Mouse (Mus musculus) embryonic fibroblast, embryonic 13.5 days (primary cell): ENCODE measurements around the gene Myo1c. TPM values are rescaled to one million over a fixed set of nuclear protein-coding genes. Genes with fewer than 3 reads are reported as not detected.

Experiments
- H3K27ac ChIP-seq: 2 replicates; pipeline ENCODE4 v1.5.1; 2012; ENCODE audit warnings: low read length, control low read depth, inconsistent platforms; ENCODE audit not compliant: insufficient read depth
- H3K4me1 ChIP-seq: 2 replicates; pipeline ENCODE4 v1.6.1; 2011; ENCODE audit warnings: low read length; ENCODE audit not compliant: control insufficient read depth, insufficient read depth
- H3K4me3 ChIP-seq: 2 replicates; pipeline ENCODE4 v1.5.1; 2011; ENCODE audit warnings: mild to moderate bottlenecking, control low read depth, low read length; ENCODE audit not compliant: insufficient read depth
- CTCF ChIP-seq: IDR thresholded peaks from 2 replicates; pipeline ENCODE4 v1.5.1; 2011; ENCODE audit warnings: mild to moderate bottlenecking, control low read depth, low read length, moderate library complexity, borderline replicate concordance; ENCODE audit not compliant: insufficient read depth
- POLR2A ChIP-seq: IDR thresholded peaks from 2 replicates; pipeline ENCODE4 v1.6.1; 2011; ENCODE audit warnings: low read depth, mild to moderate bottlenecking, control low read depth, low read length, moderate library complexity
- polyA plus RNA-seq: library from polyadenylated mRNA; stranded (reverse); fragments of >200 nt; gene quantifications from 2 replicates; pipeline ENCODE4 v1.2.4, GENCODE M21; 2011; ENCODE audit warnings: low read depth; ENCODE audit not compliant: missing spikeins, insufficient read length

Gene Myo1c
- polyA plus RNA-seq, 1 experiment, result 169 TPM

GRCm38 (mm10) chr11:75662131-75662530 lies 11.8 kb downstream of the Myo1c start:
- H3K4me1 ChIP-seq, result peaks cover 3% of the 10 kb centered on the region
- TF ChIP-seq CTCF, result no peak
- TF ChIP-seq POLR2A, result no peak
- no peak overlapping the region for H3K4me3 ChIP-seq

GRCm38 (mm10) chr11:75666296-75666695 lies 16.0 kb downstream of the Myo1c start:
- TF ChIP-seq POLR2A (no peak), CTCF (no peak)
- Histone ChIP-seq H3K27ac (no peak overlapping the region), H3K4me3 (no peak overlapping the region), H3K4me1 (no peaks in the 10 kb centered on the region)

More at GRCm38 (mm10) chr11:75662131-75662530, 11.8 kb downstream of the Myo1c start:
- H3K27ac ChIP-seq, result no peak overlapping the region

- TF ChIP-seq POLR2A, result no peak
- no peak for TF ChIP-seq CTCF
- Histone ChIP-seq H3K4me1 (no peaks in the 10 kb centered on the region), H3K4me3 (no peak overlapping the region), H3K27ac (no peak overlapping the region)
Measured at GRCm38 (mm10) chr11:75668621-75669020, 18.3 kb downstream of the Myo1c start.

- Histone ChIP-seq H3K4me1 (no peaks in the 10 kb centered on the region), H3K27ac (no peak overlapping the region), H3K4me3 (no peak overlapping the region)
- TF ChIP-seq CTCF, result no peak
- no peak for TF ChIP-seq POLR2A
Measured at GRCm38 (mm10) chr11:75669176-75669852, 19.0 kb downstream of the Myo1c start.

GRCm38 (mm10) chr11:75669853-75670200 lies 19.5 kb downstream of the Myo1c start:
- no peak for TF ChIP-seq POLR2A
- TF ChIP-seq CTCF, result no peak

GRCm38 (mm10) chr11:75671426-75672180 lies 21.3 kb downstream of the Myo1c start:
- H3K27ac ChIP-seq, result no peak overlapping the region
- H3K4me1 ChIP-seq, result no peaks in the 10 kb centered on the region
- TF ChIP-seq POLR2A, result no peak
- no peak for TF ChIP-seq CTCF
- H3K4me3 ChIP-seq, result no peak overlapping the region

More at GRCm38 (mm10) chr11:75669853-75670200, 19.5 kb downstream of the Myo1c start:
- Histone ChIP-seq H3K4me1 (no peaks in the 10 kb centered on the region), H3K4me3 (no peak overlapping the region), H3K27ac (no peak overlapping the region)

GRCm38 (mm10) chr11:75673411-75673810 lies 23.1 kb downstream of the Myo1c start:
- TF ChIP-seq POLR2A (no peak), CTCF (no peak)
- Histone ChIP-seq H3K27ac (no peak overlapping the region), H3K4me1 (peaks cover 8% of the 10 kb centered on the region), H3K4me3 (no peak overlapping the region)

GRCm38 (mm10) chr11:75674875-75675274 lies 24.6 kb downstream of the Myo1c start:
- Histone ChIP-seq H3K4me1 (peaks cover 11% of the 10 kb centered on the region), H3K27ac (no peak overlapping the region), H3K4me3 (no peak overlapping the region)
- TF ChIP-seq CTCF (no peak), POLR2A (0 out of 2 replicates have a peak, but pooled peaks have one; percentile 24)

GRCm38 (mm10) chr11:75677881-75678746 lies 27.8 kb downstream of the Myo1c start:
- peaks cover 14% of the 10 kb centered on the region for H3K4me1 ChIP-seq
- peak overlapping the region; percentile 36 for H3K4me3 ChIP-seq
- peak overlapping the region; percentile 58 for H3K27ac ChIP-seq
- TF ChIP-seq CTCF, result no peak
- TF ChIP-seq POLR2A, result no peak
